Mouse (Mus musculus): Measurements from ENCODE around the gene Scn8a.

DNA sequence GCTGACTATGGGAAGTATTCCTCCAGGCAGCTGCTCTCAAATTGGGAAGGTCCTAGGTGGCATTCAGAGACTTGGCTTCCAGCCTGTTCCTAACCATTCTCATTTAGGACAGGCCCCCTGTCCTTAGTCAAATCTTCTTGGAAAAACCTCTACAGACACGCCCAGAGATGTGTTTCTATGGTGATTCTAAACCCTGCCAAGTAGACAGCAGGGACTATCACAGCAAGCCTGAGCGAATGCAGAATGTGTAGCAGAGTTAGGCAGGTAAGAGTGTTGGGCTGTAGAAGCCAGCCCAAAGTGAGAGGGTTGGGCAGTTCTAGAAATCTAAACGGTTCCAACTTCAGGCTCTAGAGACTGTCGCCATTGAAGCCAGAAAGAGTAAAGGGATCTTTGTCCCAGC, 79.5 kb downstream of the Scn8a start:
- TF ChIP-seq CTCF (IDR thresholded peaks at IDR 0.05; ENCODE audit: extremely low read depth, insufficient read length, insufficient replicate concordance, low read depth, low read length) (no peak), POLR2A (IDR thresholded peaks at IDR 0.05; ENCODE audit: low read depth, low read length) (no peak)

Data from small intestine, adult 2 months (tissue).